Mouse (Mus musculus): ENCODE data around the gene Lrrc1. TPM values are rescaled to one million over a fixed set of nuclear protein-coding genes. Genes with fewer than 3 reads are reported as not detected.

The Lrrc1 gene
- polyA plus RNA-seq, 1 experiment from 2014 or later: 27.4 TPM

GRCm38 (mm10) chr9:77545068-77545421 is 375 bp upstream of the Lrrc1 start:
- H3K27me3 ChIP-seq: no peaks in the 10 kb centered on the region
- in situ Hi-C loops (cut with MboI; ENCODE audit: low pct_unique_long_range_greater_than_20kb): no loop called here
- ATAC-seq: no peak
- no peak for DNase-seq (ENCODE audit: low read depth, low spot score)
- ChIA-PET POLR2A (interaction anchor here (0.7 kb wide), 2 partner anchors 52 to 84 kb away, joined by 3 read pairs; no protein-coding TSS in a partner anchor), CTCF (interaction anchor here (1.1 to 1.3 kb wide), 2 partner anchors 51 to 76 kb away, joined by 3 to 4 read pairs; no protein-coding TSS in a partner anchor)
- no peak for TF ChIP-seq CTCF (IDR thresholded peaks at IDR 0.05)

DNA sequence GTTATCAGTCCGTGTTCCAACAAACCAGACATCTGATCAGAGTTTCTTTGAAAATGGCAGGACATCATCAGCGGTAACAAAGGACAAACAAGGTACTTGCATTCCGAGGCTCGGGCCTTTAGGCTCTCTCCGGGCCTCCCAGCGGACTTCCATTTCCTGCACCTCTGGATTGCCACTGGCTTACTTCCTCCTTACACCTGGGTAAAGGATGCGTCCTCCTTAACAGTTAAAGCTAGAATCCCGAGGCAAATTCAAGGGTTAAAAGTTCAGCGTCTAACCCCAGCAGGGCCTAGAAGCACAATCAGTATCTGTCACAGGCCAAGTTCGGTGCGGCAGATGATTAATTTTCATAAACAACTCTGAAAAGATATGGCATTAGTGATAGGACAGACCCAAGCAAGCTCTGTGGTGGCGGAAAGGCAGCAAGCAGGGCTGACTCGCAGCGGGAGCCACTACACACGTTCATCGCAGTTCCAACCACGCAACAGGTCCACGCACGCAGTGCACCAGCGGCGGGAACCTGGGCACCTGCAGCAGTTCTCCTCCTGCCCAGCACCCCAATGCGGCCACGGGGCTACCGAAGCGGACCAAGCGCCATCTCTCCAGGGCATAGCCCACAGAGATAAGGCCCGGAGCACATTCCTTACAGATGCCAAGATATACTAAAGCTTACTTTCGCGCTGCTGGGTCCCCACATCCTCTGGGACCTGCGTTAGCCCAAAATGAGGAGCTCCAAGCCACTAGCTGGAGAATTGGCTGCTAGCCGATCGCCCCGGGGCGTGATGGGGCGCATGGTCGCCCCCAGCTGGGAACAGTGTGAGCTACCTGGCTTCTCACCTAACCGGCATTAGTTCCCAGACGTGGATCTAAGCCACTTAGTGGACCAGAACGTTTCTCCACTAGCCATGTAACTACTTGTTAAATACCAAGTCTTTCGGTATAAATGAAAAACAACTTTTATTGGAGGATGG is 1.0 kb downstream of the Lrrc1 start:
- in situ Hi-C loops (cut with MboI; ENCODE audit: low pct_unique_long_range_greater_than_20kb): no loop called here
- ChIA-PET CTCF (interaction anchor here (0.7 to 1.4 kb wide), 6 partner anchors 8 to 74 kb away, joined by 3 to 4 read pairs (median 3); no protein-coding TSS in a partner anchor), POLR2A (interaction anchor here (0.6 to 1.3 kb wide), 6 partner anchors 8 to 235 kb away, joined by 3 to 5 read pairs (median 3); no protein-coding TSS in a partner anchor)
- no peak for DNase-seq (ENCODE audit: low read depth, low spot score)
- no peaks in the 10 kb centered on the region for H3K27me3 ChIP-seq
- no peak for TF ChIP-seq CTCF (IDR thresholded peaks at IDR 0.05)
- ATAC-seq: peak; percentile 40

GRCm38 (mm10) chr9:77541556-77541955 is 3.1 kb downstream of the Lrrc1 start:
- in situ Hi-C loops (cut with MboI; ENCODE audit: low pct_unique_long_range_greater_than_20kb): no loop called here
- no peak for ATAC-seq
- TF ChIP-seq CTCF (IDR thresholded peaks at IDR 0.05): no peak
- ChIA-PET POLR2A (no interaction called here), CTCF (no interaction called here)
- H3K27me3 ChIP-seq: no peaks in the 10 kb centered on the region
- no peak for DNase-seq (ENCODE audit: low read depth, low spot score)

GRCm38 (mm10) chr9:77539232-77539631 is 5.4 kb downstream of the Lrrc1 start:
- in situ Hi-C loops (cut with MboI; ENCODE audit: low pct_unique_long_range_greater_than_20kb): no loop called here
- no peaks in the 10 kb centered on the region for H3K27me3 ChIP-seq
- CTCF ChIA-PET: interaction anchor here (0.9 kb wide), 1 partner anchor 57 kb away, joined by 3 read pairs; no protein-coding TSS in a partner anchor
- no peak for DNase-seq (ENCODE audit: low read depth, low spot score)
- POLR2A ChIA-PET: no interaction called here
- ATAC-seq: no peak
- no peak for TF ChIP-seq CTCF (IDR thresholded peaks at IDR 0.05)

GRCm38 (mm10) chr9:77537357-77537756 is 7.3 kb downstream of the Lrrc1 start:
- ChIA-PET POLR2A (no interaction called here), CTCF (interaction anchor here (1.2 kb wide), 1 partner anchor 23 kb away, joined by 3 read pairs; no protein-coding TSS in a partner anchor)
- in situ Hi-C loops (cut with MboI; ENCODE audit: low pct_unique_long_range_greater_than_20kb): no loop called here
- no peak for TF ChIP-seq CTCF (IDR thresholded peaks at IDR 0.05)
- ATAC-seq (no peak), DNase-seq (ENCODE audit: low read depth, low spot score) (no peak)
- no peaks in the 10 kb centered on the region for H3K27me3 ChIP-seq

DNA sequence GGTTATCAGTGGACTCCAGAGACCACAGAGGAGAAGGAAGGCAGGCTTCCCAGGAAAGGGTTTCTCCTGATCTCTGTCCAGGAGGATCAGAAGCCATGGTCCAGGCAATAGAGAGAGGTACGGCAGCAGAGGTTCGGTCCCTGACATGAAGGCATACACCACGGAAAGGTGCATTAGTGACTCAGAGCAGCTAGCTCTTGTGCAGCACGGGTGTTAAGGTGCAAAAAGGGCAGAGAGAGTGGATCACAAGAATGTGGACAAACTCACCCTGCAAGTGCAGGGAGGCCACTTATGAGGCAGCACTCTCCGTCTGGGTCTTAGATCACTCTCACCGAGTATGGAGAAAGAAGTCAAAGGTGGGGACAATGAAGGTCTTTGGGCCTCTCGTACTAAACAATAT is 7.8 kb downstream of the Lrrc1 start:
- TF ChIP-seq CTCF (IDR thresholded peaks at IDR 0.05): no peak
- no peak for DNase-seq (ENCODE audit: low read depth, low spot score)

GRCm38 (mm10) chr9:77536286-77536685 is 8.4 kb downstream of the Lrrc1 start:
- POLR2A ChIA-PET: interaction anchor here (0.6 kb wide), 1 partner anchor 155 kb away, joined by 7 read pairs; no protein-coding TSS in a partner anchor
- H3K27me3 ChIP-seq: no peaks in the 10 kb centered on the region
- in situ Hi-C loops (cut with MboI; ENCODE audit: low pct_unique_long_range_greater_than_20kb): no loop called here
- TF ChIP-seq CTCF (IDR thresholded peaks at IDR 0.05): no peak
- ATAC-seq: no peak
- DNase-seq (ENCODE audit: low read depth, low spot score): no peak
- CTCF ChIA-PET: no interaction called here

More for the DNA sequence above, 7.8 kb downstream of the Lrrc1 start:
- no peak for ATAC-seq
- in situ Hi-C loops (cut with MboI; ENCODE audit: low pct_unique_long_range_greater_than_20kb): no loop called here
- H3K27me3 ChIP-seq: no peaks in the 10 kb centered on the region
- ChIA-PET CTCF (interaction anchor here (1.2 kb wide), 1 partner anchor 23 kb away, joined by 3 read pairs; no protein-coding TSS in a partner anchor), POLR2A (interaction anchor here (0.6 kb wide), 1 partner anchor 156 kb away, joined by 7 read pairs; no protein-coding TSS in a partner anchor)

DNA sequence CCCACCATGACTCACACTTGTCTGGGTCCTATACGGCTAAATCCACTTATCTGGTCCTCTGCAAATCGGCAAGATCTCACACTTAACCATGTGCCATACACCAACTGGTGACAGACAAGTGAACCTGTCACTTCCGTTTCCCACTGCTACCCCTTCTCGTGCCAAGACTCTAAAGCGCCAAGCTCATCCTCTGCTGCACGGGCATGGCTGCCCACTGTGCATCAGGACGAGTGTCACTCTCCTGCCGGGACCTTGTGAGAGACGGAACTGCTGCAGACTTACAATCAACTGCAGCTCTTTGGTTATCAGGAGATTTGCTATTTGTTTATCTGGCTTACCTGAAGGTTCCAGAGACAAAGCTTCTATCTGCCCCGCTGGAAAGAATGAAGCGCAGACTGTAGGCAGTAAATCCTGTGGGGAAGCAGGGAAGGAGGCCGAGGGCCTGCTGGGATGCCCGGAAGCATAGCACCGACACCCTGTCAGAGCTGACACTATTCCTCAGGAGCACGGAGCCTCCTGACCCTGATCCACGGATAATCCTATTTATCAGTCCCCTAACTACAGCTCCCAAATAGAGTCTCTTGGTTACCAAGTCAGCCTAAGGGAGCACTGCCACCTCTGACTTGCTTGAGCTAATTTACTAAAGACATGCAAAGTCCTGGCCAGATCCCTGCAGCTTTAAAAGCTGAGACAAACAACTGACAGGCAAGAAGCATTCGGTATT is 9.5 kb downstream of the Lrrc1 start:
- H3K27me3 ChIP-seq: no peaks in the 10 kb centered on the region
- ATAC-seq (no peak), DNase-seq (ENCODE audit: low read depth, low spot score) (no peak)
- in situ Hi-C loops (cut with MboI; ENCODE audit: low pct_unique_long_range_greater_than_20kb): no loop called here
- CTCF ChIA-PET: interaction anchor here (0.7 to 1.8 kb wide), 4 partner anchors 9 to 53 kb away, joined by 3 read pairs; no protein-coding TSS in a partner anchor
- POLR2A ChIA-PET: interaction anchor here (0.5 to 1.1 kb wide), 3 partner anchors 9 to 59 kb away, joined by 3 read pairs; partner anchors contain the start of gene Lrrc1
- no peak for TF ChIP-seq CTCF (IDR thresholded peaks at IDR 0.05)

DNA sequence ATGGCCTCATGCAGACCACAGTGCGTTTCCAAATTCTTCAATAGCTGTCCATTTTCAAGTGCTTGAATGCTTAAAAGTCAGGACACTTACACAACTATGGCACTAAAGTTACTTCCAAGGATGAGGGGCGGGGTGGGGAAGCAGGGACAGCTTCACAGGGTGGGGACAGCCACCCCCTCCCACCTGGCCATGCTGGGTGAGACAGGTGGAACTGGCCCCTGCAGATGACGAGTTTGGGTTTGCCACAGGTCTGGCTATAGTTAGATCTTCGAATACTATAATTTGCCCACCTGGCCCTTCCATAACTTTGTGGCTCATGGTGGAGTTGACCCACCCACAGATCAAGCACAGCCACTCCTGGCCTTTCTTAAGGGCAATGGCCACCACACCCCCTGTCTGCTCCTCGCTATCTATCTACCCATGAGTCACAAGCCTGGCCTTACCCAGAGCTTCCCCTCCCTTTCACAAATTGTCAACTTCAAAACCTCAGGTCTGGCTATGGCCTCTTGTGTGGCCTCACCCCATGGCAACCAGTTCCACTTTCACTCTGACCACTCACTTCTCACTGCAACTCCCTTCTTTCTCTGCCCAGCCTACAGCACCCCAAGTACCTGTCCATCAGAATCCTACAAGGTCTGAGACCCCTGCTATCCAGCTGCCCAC is 16.2 kb downstream of the Lrrc1 start:
- no peak for TF ChIP-seq CTCF (IDR thresholded peaks at IDR 0.05)
- POLR2A ChIA-PET: interaction anchor here (1.0 kb wide), 1 partner anchor 36 kb away, joined by 3 read pairs; no protein-coding TSS in a partner anchor
- DNase-seq (ENCODE audit: low read depth, low spot score) (no peak), ATAC-seq (peak; percentile 26)
- H3K27me3 ChIP-seq: no peaks in the 10 kb centered on the region
- in situ Hi-C loops (cut with MboI; ENCODE audit: low pct_unique_long_range_greater_than_20kb): no loop called here
- CTCF ChIA-PET: interaction anchor here (1.0 kb wide), 1 partner anchor 54 kb away, joined by 3 read pairs; no protein-coding TSS in a partner anchor

DNA sequence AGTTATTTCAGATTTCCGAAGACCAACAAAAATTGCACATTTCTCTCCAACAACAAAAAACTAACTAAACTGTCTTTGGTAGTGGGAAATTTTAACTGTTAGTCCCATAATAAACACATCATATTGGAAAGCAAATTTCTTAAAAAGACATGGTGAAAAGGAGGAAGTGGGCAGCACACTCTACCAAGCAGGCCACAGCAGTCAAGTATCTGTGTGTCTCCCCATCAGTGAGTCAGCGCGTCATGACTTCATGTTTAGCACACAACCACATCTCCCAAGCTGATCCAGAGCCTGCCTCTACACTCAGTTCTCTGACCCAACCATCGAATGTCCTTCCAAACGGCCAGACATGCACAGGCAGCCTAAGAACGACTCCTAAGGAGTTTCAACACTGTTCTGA is 17.5 kb downstream of the Lrrc1 start:
- no peaks in the 10 kb centered on the region for H3K27me3 ChIP-seq
- no peak for DNase-seq (ENCODE audit: low read depth, low spot score)
- in situ Hi-C loops (cut with MboI; ENCODE audit: low pct_unique_long_range_greater_than_20kb): no loop called here
- ChIA-PET CTCF (interaction anchor here (0.9 kb wide), 1 partner anchor 16 kb away, joined by 4 read pairs; no protein-coding TSS in a partner anchor), POLR2A (interaction anchor here (1.0 kb wide), 1 partner anchor 13 kb away, joined by 3 read pairs; no protein-coding TSS in a partner anchor)
- ATAC-seq: no peak
- TF ChIP-seq CTCF (IDR thresholded peaks at IDR 0.05): no peak
